Mouse (Mus musculus) liver, adult 2 months (tissue): Measurements from ENCODE around the gene Robo2. TPM values are rescaled to one million over a fixed set of nuclear protein-coding genes. Genes with fewer than 3 reads are reported as not detected.

Experiments used
- DNase-seq: peaks from one replicate; pipeline ENCODE4 v3.0.0-alpha.2; 2011; ENCODE audit warnings: low read depth, low spot score; ENCODE audit errors: extremely low read depth
- H3K27ac ChIP-seq: fragments of 200-500 bp; replicated peaks from 2 replicates; pipeline ENCODE4 v1.5.1; 2012; ENCODE audit warnings: low read depth, mild to moderate bottlenecking, control low read depth, inconsistent platforms, low read length; ENCODE audit not compliant: insufficient read depth
- H3K27me3 ChIP-seq: fragments of 200-500 bp; 2 replicates; pipeline ENCODE4 v1.6.1; 2012; ENCODE audit warnings: mild to moderate bottlenecking, moderate library complexity, low read length, inconsistent platforms; ENCODE audit not compliant: control insufficient read depth, insufficient read depth
- H3K36me3 ChIP-seq: fragments of 200-500 bp; 2 replicates; pipeline ENCODE4 v1.6.1; 2012; ENCODE audit warnings: low read length, inconsistent platforms; ENCODE audit not compliant: control insufficient read depth, insufficient read depth
- H3K4me1 ChIP-seq: fragments of 200-500 bp; 2 replicates; pipeline ENCODE4 v1.6.1; 2011; ENCODE audit warnings: low read length; ENCODE audit not compliant: control insufficient read depth, insufficient read depth
- H3K4me3 ChIP-seq: fragments of 200-500 bp; 2 replicates; pipeline ENCODE4 v1.5.1; 2011; ENCODE audit warnings: low read depth, mild to moderate bottlenecking, control low read depth, low read length, moderate library complexity; ENCODE audit not compliant: insufficient read depth
- H3K79me2 ChIP-seq: fragments of 200-500 bp; 2 replicates; pipeline ENCODE4 v1.6.1; 2012; ENCODE audit warnings: inconsistent platforms, mild to moderate bottlenecking, low read length, moderate library complexity; ENCODE audit not compliant: control insufficient read depth, insufficient read depth
- H3K9ac ChIP-seq: fragments of 200-500 bp; 2 replicates; pipeline ENCODE4 v1.6.1; 2012; ENCODE audit warnings: low read depth, mild to moderate bottlenecking, control low read depth, inconsistent platforms, low read length
- CTCF ChIP-seq: fragments of 200-500 bp; IDR thresholded peaks from 2 replicates; pipeline ENCODE4 v1.5.1; 2011; ENCODE audit warnings: low read depth, low read length, control low read depth
- POLR2A ChIP-seq: fragments of 200-500 bp; IDR thresholded peaks from 2 replicates; pipeline ENCODE4 v1.6.1; 2011; ENCODE audit warnings: low read length, control low read depth; ENCODE audit not compliant: insufficient read depth; ENCODE audit errors: extremely low read depth
- WGBS: fragments of 180-500 bp; shearing (Covaris S2); methylation state at CpG from one replicate; pipeline ENCODE4 v1.1.7; 2018; 5-methylcytosine and 5-hydroxymethylcytosine counted together
- polyA plus RNA-seq: library from polyadenylated mRNA; depleted of rRNA; stranded (reverse); fragments of >200 nt; gene quantifications from 2 replicates; pipeline ENCODE4 v1.2.3, GENCODE M21; 2012
- total RNA-seq: library from RNA; depleted of rRNA; stranded (reverse); fragments of >200 nt; gene quantifications from 2 replicates; pipeline ENCODE4 v1.2.3, GENCODE M21; 2014

The Robo2 gene
- total and polyA plus RNA-seq, 2 experiments: 1.2 to 2.8 TPM

- no peak overlapping the region for H3K9ac ChIP-seq
- 70% methylated on average over 7 of the region's 7 CpGs for WGBS
- no peaks in the 10 kb centered on the region for H3K36me3 ChIP-seq
- peak; percentile 7 for DNase-seq
- no peaks in the 10 kb centered on the region for H3K79me2 ChIP-seq
- no peak overlapping the region for H3K27ac ChIP-seq
- no peak for TF ChIP-seq CTCF
- H3K4me3 ChIP-seq: no peak overlapping the region
- no peaks in the 10 kb centered on the region for H3K4me1 ChIP-seq
- no peaks in the 10 kb centered on the region for H3K27me3 ChIP-seq
These were observed 318.4 kb downstream of the Robo2 start for GRCm38 (mm10) chr16:74092997-74093801.

DNA sequence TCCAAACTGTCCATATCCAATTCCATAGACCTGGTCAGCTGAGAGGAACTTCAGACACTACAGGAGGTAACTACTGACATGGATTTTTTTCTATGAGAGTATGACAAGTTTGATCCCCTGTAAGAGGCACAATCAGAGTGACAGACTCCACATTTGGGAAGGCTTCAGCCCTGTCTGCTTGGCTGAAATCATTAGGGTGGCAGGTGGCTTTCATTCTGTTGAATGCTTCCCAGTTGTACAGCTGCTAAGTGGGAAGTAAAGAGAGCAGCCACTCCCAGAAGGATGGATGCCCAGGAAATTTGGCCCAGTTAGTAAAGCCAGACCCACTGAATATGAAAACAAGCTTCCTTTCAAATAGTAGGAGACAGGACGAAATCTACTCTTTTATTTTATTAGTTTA is 321.7 kb downstream of the Robo2 start:
- H3K4me1 ChIP-seq: no peaks in the 10 kb centered on the region
- no peak for TF ChIP-seq CTCF
- no peak for TF ChIP-seq POLR2A
- H3K79me2 ChIP-seq: no peaks in the 10 kb centered on the region
- no peaks in the 10 kb centered on the region for H3K27me3 ChIP-seq
- no peaks in the 10 kb centered on the region for H3K36me3 ChIP-seq
- no peak overlapping the region for H3K4me3 ChIP-seq
- H3K9ac ChIP-seq: no peak overlapping the region
- WGBS: 55% methylated on average over 1 of the region's 1 CpGs
- DNase-seq: no peak
- no peak overlapping the region for H3K27ac ChIP-seq

GRCm38 (mm10) chr16:74084188-74084587 is 327.4 kb downstream of the Robo2 start:
- no peaks in the 10 kb centered on the region for H3K4me1 ChIP-seq
- no peak for TF ChIP-seq CTCF
- TF ChIP-seq POLR2A: no peak
- no peaks in the 10 kb centered on the region for H3K79me2 ChIP-seq
- H3K9ac ChIP-seq: no peak overlapping the region
- DNase-seq: no peak
- no peaks in the 10 kb centered on the region for H3K36me3 ChIP-seq
- H3K4me3 ChIP-seq: no peak overlapping the region
- H3K27ac ChIP-seq: no peak overlapping the region
- no peaks in the 10 kb centered on the region for H3K27me3 ChIP-seq
- 90% methylated on average over 2 of the region's 2 CpGs for WGBS

DNA sequence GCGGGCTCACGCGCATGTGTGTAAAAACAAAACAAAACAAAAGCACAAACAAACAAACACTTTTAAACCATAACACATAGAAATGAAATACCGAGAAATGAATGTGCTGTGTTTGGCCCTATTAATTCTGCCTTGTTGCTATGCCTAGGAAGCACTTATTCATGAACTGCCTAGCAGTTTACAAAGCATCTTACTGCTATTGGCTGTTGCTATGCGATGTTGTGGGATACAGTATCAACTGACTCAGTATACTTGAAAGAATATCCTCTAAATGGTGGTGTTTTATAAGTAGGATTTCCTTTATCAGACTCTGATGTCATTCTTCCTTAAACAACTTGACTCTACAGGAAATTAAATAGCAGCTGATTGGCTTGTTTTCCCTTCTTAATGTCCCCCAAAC is 339.0 kb downstream of the Robo2 start:
- 93% methylated on average over 5 of the region's 5 CpGs for WGBS
- DNase-seq: no peak

DNA sequence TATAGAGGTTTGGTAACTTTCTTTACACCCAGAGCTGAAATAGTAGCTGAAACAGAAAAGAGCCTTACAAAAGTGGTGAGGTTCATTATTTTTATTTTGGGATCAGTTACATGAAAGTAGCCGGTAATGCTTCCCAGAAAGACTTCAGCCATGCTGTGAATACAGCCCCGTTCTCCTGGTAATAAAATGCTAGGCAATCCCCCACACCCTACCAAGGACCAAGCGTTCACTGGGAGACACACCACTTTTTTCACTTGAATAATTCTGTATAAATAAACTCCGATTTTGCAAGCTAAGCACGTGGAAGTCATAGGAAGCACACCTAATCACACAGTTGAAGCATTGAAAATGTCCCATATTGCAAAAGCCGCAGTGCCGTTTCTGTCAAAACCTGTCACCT is 341.0 kb downstream of the Robo2 start:
- H3K9ac ChIP-seq: no peak overlapping the region
- no peak overlapping the region for H3K4me3 ChIP-seq
- no peak for TF ChIP-seq POLR2A
- no peak for TF ChIP-seq CTCF
- DNase-seq: no peak
- no peaks in the 10 kb centered on the region for H3K27me3 ChIP-seq
- 78% methylated on average over 7 of the region's 7 CpGs for WGBS
- no peaks in the 10 kb centered on the region for H3K36me3 ChIP-seq
- no peaks in the 10 kb centered on the region for H3K4me1 ChIP-seq
- no peak overlapping the region for H3K27ac ChIP-seq
- H3K79me2 ChIP-seq: no peaks in the 10 kb centered on the region

More for the DNA sequence above, 339.0 kb downstream of the Robo2 start:
- H3K27me3 ChIP-seq: no peaks in the 10 kb centered on the region
- no peak overlapping the region for H3K4me3 ChIP-seq
- H3K4me1 ChIP-seq: no peaks in the 10 kb centered on the region
- no peak overlapping the region for H3K27ac ChIP-seq
- H3K9ac ChIP-seq: no peak overlapping the region
- no peaks in the 10 kb centered on the region for H3K79me2 ChIP-seq
- TF ChIP-seq POLR2A: no peak
- no peak for TF ChIP-seq CTCF
- no peaks in the 10 kb centered on the region for H3K36me3 ChIP-seq

GRCm38 (mm10) chr16:74065958-74066357 is 345.7 kb downstream of the Robo2 start:
- Histone ChIP-seq H3K36me3 (no peaks in the 10 kb centered on the region), H3K79me2 (no peaks in the 10 kb centered on the region), H3K9ac (no peak overlapping the region), H3K4me1 (no peaks in the 10 kb centered on the region), H3K27ac (no peak overlapping the region), H3K4me3 (no peak overlapping the region), H3K27me3 (no peaks in the 10 kb centered on the region)
- DNase-seq: no peak
- 63% methylated on average over 2 of the region's 2 CpGs for WGBS
- TF ChIP-seq POLR2A: no peak
- no peak for TF ChIP-seq CTCF
